Comparison of ENCODE assay signal across 22 mouse cellular contexts in genomic region chr9:106739962-106740361, GRCm38 (mm10).
"Had no signal": no experiment of that assay in that cellular context is flagged by ENCODE, and none has a peak within 500 bp of the region (broad histone marks: within the 10 kb centered on the region; RNA-seq: fewer than 3 reads in every experiment).

No protein-coding gene starts in this region.

- H3K4me1 ChIP-seq: liver, embryonic 12.5 days; liver, embryonic 15.5 days; lung, embryonic 15.5 days; midbrain, embryonic 10.5 days; midbrain, embryonic 13.5 days had no signal

- H3K27ac ChIP-seq: layer of hippocampus, adult 2 months; left cerebral cortex, adult 2 months; liver, embryonic 12.5 days; liver, embryonic 15.5 days; lung, embryonic 15.5 days; midbrain, embryonic 10.5 days; midbrain, embryonic 13.5 days; stomach, postnatal 0 days had no signal

- H3K4me3 ChIP-seq: layer of hippocampus, adult 2 months; left cerebral cortex, adult 2 months; liver, embryonic 12.5 days; liver, embryonic 15.5 days; lung, embryonic 15.5 days; megakaryocyte, embryonic 14.5 days; midbrain, embryonic 10.5 days; midbrain, embryonic 13.5 days had no signal

- H3K36me3 ChIP-seq: liver, embryonic 15.5 days; lung, embryonic 15.5 days had no signal

- H3K9ac ChIP-seq: liver, embryonic 12.5 days; liver, embryonic 15.5 days; lung, embryonic 15.5 days; midbrain, embryonic 13.5 days had no signal

- H3K9me3 ChIP-seq: liver, embryonic 12.5 days; liver, embryonic 15.5 days; lung, embryonic 15.5 days; megakaryocyte, embryonic 14.5 days; midbrain, embryonic 13.5 days had no signal

- H3K4me2 ChIP-seq: liver, embryonic 12.5 days; liver, embryonic 15.5 days; lung, embryonic 15.5 days; midbrain, embryonic 13.5 days had no signal

- ATAC-seq: liver, embryonic 12.5 days; midbrain, embryonic 13.5 days had no signal

- H3K27me3 ChIP-seq: liver, embryonic 12.5 days; liver, embryonic 15.5 days; lung, embryonic 15.5 days; megakaryocyte, embryonic 14.5 days; midbrain, embryonic 13.5 days had no signal

- DNase-seq: kidney, adult 9 months; kidney, postnatal 25 days; layer of hippocampus, adult 9-11 months; layer of hippocampus, postnatal 36 days; lung, adult 18-20 months; lung, postnatal 10 days; lung, postnatal 36 days; right cerebral cortex, adult 18-20 months; right cerebral cortex, postnatal 14 days; right cerebral cortex, postnatal 4 days; thymus, adult 2 months; thymus, postnatal 14 days; thymus, postnatal 4 days had no signal
